Mouse (Mus musculus) thymus, postnatal 4 days (tissue): ENCODE data around the gene Sox5.

Experiments used
- DNase-seq: peaks from one replicate; pipeline ENCODE4 v3.0.0; 2021

The Sox5 gene

DNA sequence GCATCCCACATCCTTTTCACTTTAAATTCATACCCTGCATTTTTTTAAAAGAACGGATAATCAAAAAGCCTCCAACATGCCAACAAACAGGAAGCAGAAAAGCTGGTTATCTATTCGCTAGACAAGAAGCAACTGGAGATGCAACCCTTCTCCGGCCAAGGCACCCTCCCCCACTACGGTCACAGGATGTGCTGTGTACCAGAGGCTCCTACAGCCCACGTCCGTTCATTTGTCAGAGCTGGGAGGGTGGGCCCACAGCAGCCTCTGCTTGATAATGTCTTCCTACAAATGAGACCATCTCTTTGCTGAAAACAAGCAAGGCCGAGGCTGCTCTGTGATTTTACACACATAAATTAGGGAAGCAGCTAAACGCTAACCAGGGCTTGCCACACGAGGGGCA, 69.9 kb downstream of the Sox5 start:
- DNase-seq, result peak; percentile 12

DNA sequence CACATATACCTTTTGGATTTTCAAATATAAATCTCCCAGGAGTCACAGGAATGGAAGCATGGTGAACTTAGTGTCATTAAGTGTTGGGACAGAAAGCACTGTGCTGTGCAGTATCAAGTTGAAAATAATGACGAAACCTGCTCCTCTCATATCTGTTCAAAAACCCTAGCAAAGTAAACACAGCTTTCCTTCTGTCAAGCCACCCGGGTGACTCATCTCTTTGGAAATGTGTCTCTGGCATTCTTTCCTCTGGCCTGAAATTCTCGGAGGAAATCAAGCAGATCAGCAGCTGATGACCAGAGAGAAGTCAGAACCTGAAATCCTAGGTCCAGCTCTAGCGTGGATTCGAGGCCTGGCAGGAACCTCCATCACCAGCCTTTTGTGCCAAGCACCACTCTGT, 71.0 kb downstream of the Sox5 start:
- no peak for DNase-seq

DNA sequence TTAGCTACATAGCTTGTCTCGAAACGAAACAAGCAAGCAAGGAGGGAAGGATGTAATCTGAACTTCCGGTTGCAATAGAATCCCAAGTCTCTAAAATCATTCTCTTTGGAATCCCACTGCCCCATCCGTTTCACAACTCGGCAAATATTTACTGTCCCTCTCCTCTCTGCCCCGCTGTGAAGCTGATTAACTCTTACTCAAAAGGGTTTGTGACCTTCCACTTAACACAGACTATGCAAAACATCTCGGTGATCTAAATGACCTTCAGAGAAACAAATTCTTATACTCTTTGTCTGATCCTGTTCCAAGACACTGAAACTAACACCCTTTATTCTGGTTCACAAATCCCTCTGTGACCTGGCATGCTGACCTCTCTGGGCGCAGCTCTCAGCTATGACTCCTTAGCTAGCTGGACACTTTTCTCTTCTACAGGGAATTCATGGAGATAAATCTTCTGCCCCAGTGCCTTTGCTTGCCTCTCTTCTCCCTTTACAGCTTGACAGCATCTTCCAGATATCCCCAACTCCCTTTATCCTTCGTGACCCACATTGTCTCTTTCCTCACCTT, 72.1 kb downstream of the Sox5 start:
- DNase-seq, result no peak

GRCm38 (mm10) chr6:144708410-144708809, 73.4 kb downstream of the Sox5 start:
- DNase-seq, result no peak

DNA sequence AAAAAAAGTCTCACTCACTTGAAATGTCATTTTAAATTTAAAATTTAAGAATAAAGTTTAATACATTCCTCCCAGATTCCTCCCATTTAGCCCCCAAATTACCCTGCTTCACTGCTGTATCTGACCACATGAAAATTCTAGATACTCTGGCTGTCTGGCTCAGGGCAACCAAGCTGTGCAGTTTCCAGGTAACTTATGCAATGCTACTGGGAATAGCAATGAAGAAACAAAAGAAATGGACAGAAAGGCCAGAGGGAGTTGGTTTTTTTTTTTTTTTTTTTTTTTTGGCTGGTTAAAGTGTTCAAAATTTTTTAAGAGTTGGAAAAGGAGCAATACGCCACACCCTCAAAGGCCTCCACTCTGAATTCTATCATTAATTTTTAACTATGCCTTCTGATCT, 73.8 kb downstream of the Sox5 start:
- no peak for DNase-seq

- no peak for DNase-seq
These were observed 76.8 kb downstream of the Sox5 start for GRCm38 (mm10) chr6:144704962-144705361.

- DNase-seq, result no peak
These were observed 86.1 kb downstream of the Sox5 start for GRCm38 (mm10) chr6:144695660-144696059.

GRCm38 (mm10) chr6:144693211-144693899, 88.4 kb downstream of the Sox5 start:
- no peak for DNase-seq

- no peak for DNase-seq
These were observed 90.3 kb downstream of the Sox5 start for GRCm38 (mm10) chr6:144691298-144692041.

DNA sequence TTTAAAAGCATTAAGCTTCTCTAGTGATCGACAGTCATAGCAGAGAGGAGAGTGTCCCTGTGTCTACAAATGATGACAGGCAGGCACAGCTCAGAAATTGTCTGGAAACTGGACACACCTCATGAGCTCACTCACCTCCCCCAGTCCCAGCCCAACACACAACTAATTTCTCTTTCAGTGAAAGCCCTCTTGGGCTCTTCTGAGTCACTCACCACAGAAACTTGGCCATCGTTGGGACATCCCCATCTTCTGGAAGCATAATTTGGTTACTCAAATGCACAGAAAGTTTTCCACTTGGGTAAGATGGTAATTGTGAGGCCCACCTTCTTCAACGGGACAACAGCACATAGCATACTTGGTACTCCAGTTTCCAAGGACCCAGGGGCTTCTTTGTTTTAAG, 92.7 kb downstream of the Sox5 start:
- no peak for DNase-seq

DNA sequence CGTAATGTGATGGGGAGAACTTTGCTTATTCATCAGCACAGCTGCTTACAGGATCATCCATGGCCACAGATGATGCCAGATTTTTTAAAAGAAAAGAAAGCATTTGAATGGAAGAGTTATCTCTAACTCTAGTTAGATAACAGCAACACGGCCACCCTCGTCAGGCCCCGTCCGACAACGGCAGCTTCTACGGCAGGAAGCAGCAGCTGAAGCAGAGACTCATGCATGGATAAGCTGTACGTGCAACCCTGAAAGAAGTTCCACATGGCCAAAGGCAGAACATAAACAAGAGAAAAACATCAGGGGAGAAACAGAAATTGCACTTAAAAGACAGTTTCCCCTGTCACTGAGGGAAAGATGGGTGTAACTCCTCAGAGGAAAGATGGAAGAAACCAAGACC, 94.1 kb downstream of the Sox5 start:
- DNase-seq, result no peak

DNA sequence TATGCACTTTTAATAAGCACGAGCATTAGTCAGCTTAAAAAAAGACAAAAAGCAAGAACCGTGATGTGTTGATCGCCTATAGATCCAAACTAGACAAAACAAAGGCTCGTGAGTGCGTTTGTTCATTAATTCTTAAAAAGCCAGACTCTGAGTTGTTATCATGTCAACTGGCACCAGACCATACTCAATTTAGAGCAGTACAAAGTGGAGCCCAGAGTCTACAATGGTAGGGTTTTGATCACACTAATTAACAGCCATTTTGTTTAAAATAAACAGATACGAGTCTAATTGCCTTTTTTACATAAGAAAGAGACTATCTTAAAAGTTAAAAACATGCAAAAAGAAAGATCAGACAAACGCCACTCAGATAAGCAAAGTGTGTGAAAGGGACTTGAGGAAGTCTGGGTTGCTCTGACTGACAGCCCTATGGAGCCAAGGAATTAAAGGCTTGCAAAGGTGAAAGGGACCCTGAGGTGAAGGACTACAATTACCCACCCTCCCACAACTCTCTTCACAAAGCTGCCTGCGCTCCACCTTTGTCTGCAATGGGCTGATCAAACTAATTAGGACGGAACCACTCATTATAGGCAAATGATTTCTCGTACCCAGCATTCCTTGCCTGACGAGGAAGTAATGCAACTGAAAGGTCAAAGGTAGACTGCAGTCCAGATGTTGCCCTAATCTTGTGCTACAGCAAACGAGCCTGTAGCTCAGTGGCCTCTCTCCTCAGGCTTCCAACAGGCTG, 100.6 kb downstream of the Sox5 start:
- no peak for DNase-seq

DNA sequence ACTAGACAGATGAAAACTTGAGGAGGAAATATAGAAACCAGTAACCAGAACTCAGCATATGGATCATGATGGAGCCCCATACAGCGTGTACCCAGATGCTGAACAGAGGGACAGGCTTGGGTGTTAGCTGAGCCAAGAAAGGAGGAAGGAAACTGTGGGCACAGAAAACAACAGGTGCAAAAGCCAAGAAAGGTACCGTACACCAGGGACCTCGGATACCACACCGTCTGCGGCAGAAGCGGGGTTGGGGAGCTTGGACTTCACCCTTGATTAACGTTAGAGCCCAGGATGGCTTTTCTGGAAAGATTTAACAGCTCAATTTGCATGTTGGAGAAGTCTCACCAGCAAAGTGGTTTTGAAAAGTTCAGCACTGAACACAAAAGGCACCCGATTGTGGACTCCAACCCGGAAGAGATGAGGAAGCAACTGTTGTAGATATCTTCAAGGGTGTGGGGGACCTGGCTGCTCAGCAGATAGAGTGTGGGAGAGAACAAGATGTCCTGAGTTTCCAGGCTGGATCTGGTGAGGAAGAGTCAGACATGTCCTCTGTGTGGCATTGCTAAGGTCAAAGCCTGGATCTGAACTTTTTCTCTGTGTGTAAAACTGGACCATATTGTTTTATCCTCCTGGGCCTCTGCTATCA, 104.2 kb downstream of the Sox5 start:
- DNase-seq, result peak; percentile 28

DNA sequence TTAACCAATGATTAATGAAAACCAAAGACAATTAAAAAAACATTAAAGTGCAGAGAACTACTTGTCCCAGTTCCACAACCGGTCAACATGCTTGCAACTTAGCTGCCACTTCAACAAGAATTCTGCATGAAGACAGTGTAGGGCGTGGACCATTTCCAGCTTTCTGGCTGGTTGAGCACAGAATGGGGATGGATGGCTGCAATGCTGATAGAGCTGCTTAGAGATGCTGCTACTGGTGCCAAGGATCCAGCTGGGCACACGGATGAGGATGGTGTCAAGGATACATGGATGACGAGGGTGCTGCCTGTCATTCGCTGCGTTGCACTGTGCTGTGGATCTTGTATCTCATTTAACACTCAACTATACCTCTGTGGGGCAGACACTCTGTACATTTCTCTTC, 106.7 kb downstream of the Sox5 start:
- DNase-seq, result no peak

DNA sequence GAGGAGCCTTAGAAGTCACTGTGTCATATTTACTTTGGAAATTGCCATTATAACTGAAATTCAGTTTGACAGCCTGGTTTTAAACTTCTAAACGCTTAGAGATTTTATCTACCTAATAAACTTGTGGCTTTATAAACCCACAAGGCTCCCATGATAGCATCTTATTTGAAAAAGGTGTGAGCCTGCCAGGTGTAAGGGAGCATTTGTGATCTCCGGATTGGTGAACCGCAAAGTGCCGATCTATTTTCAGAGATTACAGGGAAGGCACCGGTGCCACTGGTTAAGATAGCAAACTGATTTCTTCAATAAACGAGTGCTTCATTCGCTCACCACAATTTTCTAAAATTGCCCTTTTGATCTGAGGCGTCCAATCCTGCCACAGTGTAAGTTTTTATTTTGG, 107.9 kb downstream of the Sox5 start:
- no peak for DNase-seq

DNA sequence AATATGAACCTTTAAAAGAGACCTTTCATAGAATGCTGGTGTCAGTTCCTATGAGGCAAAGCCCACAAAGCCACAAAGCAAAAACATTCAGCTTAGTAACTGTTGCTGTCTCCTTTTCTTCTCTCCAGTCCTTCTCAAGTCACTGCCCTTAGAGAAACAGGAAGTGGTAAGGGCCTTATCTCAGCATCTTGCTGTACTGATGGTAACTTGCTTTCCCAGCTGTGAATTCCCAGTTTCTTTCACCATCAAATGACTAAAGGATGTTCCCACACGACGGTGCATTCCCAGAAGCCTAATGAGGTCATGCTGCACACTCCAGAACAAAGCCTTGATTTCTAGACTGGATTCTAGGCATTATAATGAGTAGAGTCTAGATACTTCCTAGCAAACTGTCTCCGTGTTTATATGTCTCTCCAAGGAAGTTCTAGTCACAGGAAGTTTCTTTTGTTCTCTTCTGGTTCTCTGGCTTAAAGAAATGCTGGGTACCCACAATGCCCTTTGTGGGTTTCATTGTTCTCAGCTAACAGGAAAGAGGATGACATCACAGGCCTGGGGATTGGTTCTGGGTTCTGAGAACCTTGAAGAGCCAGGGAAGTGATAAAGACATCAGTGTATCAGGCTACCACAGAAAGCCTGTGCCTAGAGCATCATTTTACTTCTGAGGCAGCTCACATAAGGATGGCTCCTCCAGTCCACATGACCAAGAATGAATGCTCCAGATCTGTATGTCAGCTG, 111.2 kb downstream of the Sox5 start:
- no peak for DNase-seq

GRCm38 (mm10) chr6:144666617-144667016, 115.2 kb downstream of the Sox5 start:
- DNase-seq, result no peak

- DNase-seq, result peak; percentile 45
These were observed 117.0 kb downstream of the Sox5 start for GRCm38 (mm10) chr6:144664765-144665164.

DNA sequence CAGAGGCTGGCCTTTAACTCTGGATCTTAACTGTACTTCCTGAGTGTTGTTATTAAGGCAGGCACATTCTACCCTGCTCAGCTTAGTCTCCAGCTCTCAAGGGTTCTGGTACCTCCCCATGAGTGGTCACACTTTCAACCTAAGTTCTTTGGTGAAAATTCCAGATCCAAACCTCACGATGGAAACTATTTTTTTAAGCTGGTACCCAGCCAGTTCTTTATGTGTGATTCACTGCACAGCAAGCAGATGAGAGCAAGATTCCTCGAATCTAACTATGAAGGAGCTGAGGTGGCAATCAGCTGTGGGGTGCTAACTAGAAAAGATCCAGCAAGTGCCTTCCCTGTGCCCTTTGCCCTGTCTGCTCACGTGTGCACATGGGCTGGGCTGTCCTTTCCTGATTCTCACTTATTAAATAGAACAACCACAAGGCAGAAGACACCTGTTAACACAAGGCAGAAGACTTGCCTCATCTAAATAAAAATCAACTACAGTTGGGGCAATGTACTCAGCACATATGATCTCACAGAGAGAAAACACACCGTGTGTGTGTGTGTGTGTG, 118.2 kb downstream of the Sox5 start:
- no peak for DNase-seq

GRCm38 (mm10) chr6:144659115-144660108, 122.4 kb downstream of the Sox5 start:
- DNase-seq, result no peak

DNA sequence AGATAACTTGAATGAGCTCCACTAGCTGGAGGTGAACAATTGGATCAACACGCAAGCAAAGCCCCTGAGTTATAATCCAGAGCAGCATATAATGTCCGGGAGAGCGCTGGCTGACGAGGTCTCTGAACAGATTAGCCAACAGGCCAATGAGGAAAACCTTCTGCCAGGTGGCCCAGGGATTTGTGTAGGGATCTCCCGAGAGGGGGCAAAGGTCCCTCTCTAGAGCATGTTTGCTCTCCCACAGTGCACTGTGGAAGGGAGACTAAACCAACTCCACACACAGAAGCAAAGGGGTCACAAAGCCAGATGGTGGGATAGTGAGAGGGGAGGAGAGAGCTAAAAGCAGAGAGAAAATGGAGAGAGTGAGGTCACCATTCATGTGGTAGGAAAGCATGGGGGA, 128.9 kb downstream of the Sox5 start:
- no peak for DNase-seq
